Mouse (Mus musculus): ENCODE measurements around the gene Enho.

Gene Enho

GRCm38 (mm10) chr4:41631390-41631789 is 8.7 kb downstream of the Enho start:
- no peak for DNase-seq (ENCODE audit: low spot score)

GRCm38 (mm10) chr4:41630196-41630595 is 9.9 kb downstream of the Enho start:
- no peak for DNase-seq (ENCODE audit: low spot score)

GRCm38 (mm10) chr4:41628202-41628927 is 11.8 kb downstream of the Enho start:
- DNase-seq (ENCODE audit: low spot score) = no peak

GRCm38 (mm10) chr4:41622071-41622470 is 18.1 kb downstream of the Enho start:
- no peak for DNase-seq (ENCODE audit: low spot score)

- peak; percentile 16 for DNase-seq (ENCODE audit: low spot score)
Measured at GRCm38 (mm10) chr4:41618916-41619746, 21.0 kb downstream of the Enho start.

- no peak for DNase-seq (ENCODE audit: low spot score)
Measured at GRCm38 (mm10) chr4:41615661-41616599, 24.2 kb downstream of the Enho start.

- peak; percentile 74 for DNase-seq (ENCODE audit: low spot score)
Measured at GRCm38 (mm10) chr4:41614156-41614555, 26.0 kb downstream of the Enho start.

- DNase-seq (ENCODE audit: low spot score) = no peak
Measured at GRCm38 (mm10) chr4:41612166-41612565, 28.0 kb downstream of the Enho start.

GRCm38 (mm10) chr4:41610594-41610980 is 29.5 kb downstream of the Enho start:
- no peak for DNase-seq (ENCODE audit: low spot score)

GRCm38 (mm10) chr4:41609681-41610593 is 30.2 kb downstream of the Enho start:
- DNase-seq (ENCODE audit: low spot score) = no peak

- DNase-seq (ENCODE audit: low spot score) = peak; percentile 52
Measured at GRCm38 (mm10) chr4:41606784-41607183, 33.3 kb downstream of the Enho start.

- DNase-seq (ENCODE audit: low spot score) = no peak
Measured at GRCm38 (mm10) chr4:41604476-41605396, 35.4 kb downstream of the Enho start.

GRCm38 (mm10) chr4:41602818-41603217 is 37.3 kb downstream of the Enho start:
- no peak for DNase-seq (ENCODE audit: low spot score)
